ENCODE assay signal across 18 mouse cellular contexts in genomic region chr5:136843930-136844329, GRCm38 (mm10). TPM values are rescaled to one million over a fixed set of nuclear protein-coding genes. Genes with fewer than 3 reads are reported as not detected.
"Had no signal": no experiment of that assay in that cellular context is flagged by ENCODE, and none has a peak within 500 bp of the region (broad histone marks: within the 10 kb centered on the region; RNA-seq: fewer than 3 reads in every experiment).

No protein-coding gene starts in this region.

- ATAC-seq: midbrain, embryonic 15.5 days had no signal

- H3K27me3 ChIP-seq: midbrain, embryonic 15.5 days; neural tube, embryonic 12.5 days had no signal

- H3K4me3 ChIP-seq: left cerebral cortex, adult 2 months; midbrain, embryonic 10.5 days; midbrain, embryonic 15.5 days; neural tube, embryonic 12.5 days had no signal

- H3K9me3 ChIP-seq: midbrain, embryonic 10.5 days; midbrain, embryonic 15.5 days; neural tube, embryonic 12.5 days had no signal

- H3K9ac ChIP-seq: liver, embryonic 14.5 days; midbrain, embryonic 15.5 days; neural tube, embryonic 12.5 days had no signal

- H3K36me3 ChIP-seq: midbrain, embryonic 10.5 days; midbrain, embryonic 15.5 days; neural tube, embryonic 12.5 days had no signal

- H3K27ac ChIP-seq: left cerebral cortex, adult 2 months; liver, embryonic 14.5 days; midbrain, embryonic 10.5 days; midbrain, embryonic 15.5 days; neural tube, embryonic 12.5 days had no signal

- DNase-seq: kidney, adult 11 months; kidney, postnatal 10 days; kidney, postnatal 4 days; lung, adult 18-20 months; lung, postnatal 36 days; right cerebral cortex, postnatal 4 days; spleen, adult 18-20 months; thymus, adult 2 months; thymus, postnatal 36 days had no signal

- H3K4me1 ChIP-seq: midbrain, embryonic 15.5 days; neural tube, embryonic 12.5 days had no signal

- H3K4me2 ChIP-seq: midbrain, embryonic 15.5 days; neural tube, embryonic 12.5 days had no signal

RNA-seq across cellular contexts. Expression of gene Col26a1, which starts 39.1 kb away (rescaled TPM):
- total RNA-seq: liver, adult 2 months; megakaryocyte progenitor cell, adult 5-6 weeks; monocyte, adult 5-6 weeks; neutrophil, adult 5-6 weeks had no signal
- polyA plus RNA-seq: liver, adult 2 months had no signal
